Mouse (Mus musculus) megakaryocyte, adult 5-6 weeks (primary cell): ENCODE data around the gene Fam3c. TPM values are rescaled to one million over a fixed set of nuclear protein-coding genes. Genes with fewer than 3 reads are reported as not detected.

Experiments
- total RNA-seq, 2 experiments: library from RNA; stranded (forward) in 1 of 2; stranded (reverse) in 1 of 2; fragments of 153-499, 151-499 nt in 1 of 2; fragments of 221-1000, 200-1000 nt in 1 of 2; gene quantifications; 2 replicates each; pipeline versions ENCODE4 v1.2.3 to v1.2.4; 2015 to 2017

Fam3c gene
- total RNA-seq, 2 experiments from 2014 or later = 11.6 to 34.0 TPM

Other genes starting within 250 kb of the Fam3c start
- not detected in 2 replicates for gene Wnt16, start 68.0 kb downstream of the Fam3c start, total RNA-seq (2015)
- gene Wnt16, start 68.0 kb downstream of the Fam3c start, total RNA-seq (2017) = not detected in 2 replicates